Comparison of ENCODE assay signal across 8 mouse cellular contexts in the genomic region with DNA sequence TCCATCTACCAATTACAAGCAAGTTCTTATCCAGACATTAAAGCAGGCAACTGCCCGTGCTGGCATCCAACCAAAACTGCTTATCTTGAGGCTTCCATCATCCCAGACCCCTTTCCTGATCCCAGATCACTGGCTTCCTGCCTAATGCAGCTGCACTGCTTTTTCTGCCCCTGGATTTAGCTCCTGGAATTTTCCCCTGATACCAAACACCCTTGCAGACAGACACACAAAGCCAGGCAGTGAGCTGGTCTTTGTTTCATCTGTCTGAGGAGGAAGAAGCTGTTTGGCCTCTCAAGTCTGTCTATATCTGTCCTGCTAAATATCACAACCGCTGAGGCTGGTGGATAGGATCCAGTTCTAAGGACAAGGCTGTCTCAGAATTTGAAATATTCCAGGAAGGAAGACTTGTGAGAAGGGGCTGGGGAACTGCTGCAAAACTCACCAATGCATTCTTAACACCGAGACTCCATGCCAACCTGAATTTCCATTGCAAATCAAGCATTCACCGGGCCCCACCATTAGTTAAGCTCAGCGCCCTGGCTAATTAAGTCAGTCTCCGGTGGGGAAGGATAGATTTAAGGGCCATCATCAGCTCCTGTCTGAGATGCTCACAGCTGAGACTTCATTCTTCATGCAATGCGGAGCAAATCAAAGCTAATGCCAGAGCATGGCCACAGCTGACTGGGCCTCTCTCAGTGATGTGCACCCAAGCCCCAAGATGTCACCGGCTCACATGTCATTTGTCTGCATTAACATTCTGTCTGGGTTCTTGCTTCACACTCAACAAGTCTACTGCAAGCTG.
A peak's percentile ranks its signal among the peaks of the same experiment; 100 is the strongest.
DNase-seq lines count a peak whose midpoint lies in the region; ATAC-seq lines count a peak whose summit lies in the region.

No protein-coding gene starts in this region.

- DNase-seq in frontal cortex, postnatal 25 days (ENCODE audit: low spot score in 2 of 2) = no peak
- peak; percentile 74 for DNase-seq in hindbrain, embryonic 11.5 days (ENCODE audit: low spot score)
- peak; percentile 46 for DNase-seq in right cerebral cortex, postnatal 14 days
- DNase-seq in urinary bladder, postnatal 25 days (ENCODE audit: low spot score) = no peak

- no peak overlapping the region for H3K9ac ChIP-seq in embryonic facial prominence, embryonic 12.5 days
- H3K9ac ChIP-seq in hindbrain, embryonic 11.5 days (ENCODE audit: low read depth, low read length) = peak overlapping the region; percentile 21
- H3K9ac ChIP-seq in limb, embryonic 15.5 days = no peak overlapping the region

- H3K4me3 ChIP-seq in embryonic facial prominence, embryonic 12.5 days = no peak overlapping the region
- H3K4me3 ChIP-seq in hindbrain, embryonic 11.5 days (ENCODE audit: low read depth, low read length) = no peak overlapping the region
- no peak overlapping the region for H3K4me3 ChIP-seq in limb, embryonic 15.5 days

- 29% methylated on average over 8 of the region's 8 CpGs for WGBS in embryonic facial prominence, embryonic 12.5 days
- 16% methylated on average over 8 of the region's 8 CpGs for WGBS in hindbrain, embryonic 11.5 days
- 31% methylated on average over 8 of the region's 8 CpGs for WGBS in limb, embryonic 15.5 days

- H3K27me3 ChIP-seq in embryonic facial prominence, embryonic 12.5 days = no peaks in the 10 kb centered on the region
- H3K27me3 ChIP-seq in hindbrain, embryonic 11.5 days (ENCODE audit: control insufficient read depth, insufficient read depth, low read length) = no peaks in the 10 kb centered on the region
- H3K27me3 ChIP-seq in limb, embryonic 15.5 days = no peaks in the 10 kb centered on the region

- peaks cover 50% of the 10 kb centered on the region for H3K4me1 ChIP-seq in embryonic facial prominence, embryonic 12.5 days
- peaks cover 46% of the 10 kb centered on the region for H3K4me1 ChIP-seq in hindbrain, embryonic 11.5 days (replicated peaks; ENCODE audit: control insufficient read depth, insufficient read depth, low read length)
- peaks cover 56% of the 10 kb centered on the region for H3K4me1 ChIP-seq in limb, embryonic 15.5 days

- H3K36me3 ChIP-seq in embryonic facial prominence, embryonic 12.5 days = no peaks in the 10 kb centered on the region
- H3K36me3 ChIP-seq in hindbrain, embryonic 11.5 days (ENCODE audit: control insufficient read depth, insufficient read depth, low read length) = no peaks in the 10 kb centered on the region
- H3K36me3 ChIP-seq in limb, embryonic 15.5 days = no peaks in the 10 kb centered on the region

- peak; percentile 20 for ATAC-seq in frontal cortex, adult (ENCODE audit: low TSS enrichment)
- peak; percentile 32; the same call in 1 of the 2 replicates for ATAC-seq in embryonic facial prominence, embryonic 12.5 days (ENCODE audit: insufficient number of reproducible peaks, insufficient read depth, low FRiP score, low TSS enrichment)
- ATAC-seq in hindbrain, embryonic 11.5 days (ENCODE audit: low FRiP score) = peak; percentile 89
- ATAC-seq in limb, embryonic 15.5 days (ENCODE audit: insufficient number of reproducible peaks, low FRiP score, low TSS enrichment, low read depth) = peak; percentile 27; the same call in 1 of the 2 replicates
- ATAC-seq in megakaryocyte, adult 5-6 weeks (ENCODE audit: poor library complexity, severe bottlenecking) = no peak

- peak overlapping the region; percentile 74 for H3K27ac ChIP-seq in embryonic facial prominence, embryonic 12.5 days
- peak overlapping the region; percentile 96 for H3K27ac ChIP-seq in hindbrain, embryonic 11.5 days (ENCODE audit: low read depth, low read length)
- H3K27ac ChIP-seq in limb, embryonic 15.5 days = peak overlapping the region; percentile 54

- H3K9me3 ChIP-seq in embryonic facial prominence, embryonic 12.5 days = no peaks in the 10 kb centered on the region
- H3K9me3 ChIP-seq in hindbrain, embryonic 11.5 days (ENCODE audit: control insufficient read depth, low read length) = no peaks in the 10 kb centered on the region
- H3K9me3 ChIP-seq in limb, embryonic 15.5 days = no peaks in the 10 kb centered on the region

- H3K4me2 ChIP-seq in embryonic facial prominence, embryonic 12.5 days (replicated peaks) = 0 out of 2 replicates have a peak overlapping the region, but pooled peaks have one; percentile 12
- H3K4me2 ChIP-seq in hindbrain, embryonic 11.5 days (replicated peaks; ENCODE audit: low read depth, low read length) = peak overlapping the region; percentile 22
- no peak overlapping the region for H3K4me2 ChIP-seq in limb, embryonic 15.5 days

Comparison
In these comparisons a context has a peak if more than half of its experiments do, and no peak if none do; other contexts are left out.
1. DNase-seq: peak in hindbrain, embryonic 11.5 days (single experiment) and right cerebral cortex, postnatal 14 days (single experiment); none in frontal cortex, postnatal 25 days (0 of 2) and urinary bladder, postnatal 25 days (single experiment).
2. Peak in every context shown above with its lines, with median percentiles within 50 percentile points of each other: H3K27ac ChIP-seq.